Mouse (Mus musculus): Measurements from ENCODE around the gene Pnpla3. TPM values are rescaled to one million over a fixed set of nuclear protein-coding genes. Genes with fewer than 3 reads are reported as not detected.
A peak's percentile ranks its signal among the peaks of the same experiment; 100 is the strongest.

The Pnpla3 gene
- polyA plus RNA-seq, 1 experiment from 2014 or later: 0.68 TPM

- Histone ChIP-seq H3K4me1 (peaks cover 58% of the 10 kb centered on the region), H3K9me3 (no peaks in the 10 kb centered on the region), H3K27me3 (ENCODE audit: insufficient read depth, poor library complexity, severe bottlenecking) (no peaks in the 10 kb centered on the region), H3K4me3 (no peak overlapping the region), H3K27ac (no peak overlapping the region; the same call in 1 of the 2 replicates), H3K36me3 (peaks cover 62% of the 10 kb centered on the region)
- 89% methylated on average over 2 of the region's 2 CpGs for WGBS
- DNase-seq (ENCODE audit: low spot score): no peak
These were observed 45.1 kb downstream of the Pnpla3 start for GRCm38 (mm10) chr15:84212756-84213105.

- 84% methylated on average over 6 of the region's 6 CpGs for whole genome bisulfite sequencing
- Histone ChIP-seq H3K4me3 (no peak overlapping the region), H3K27ac (no peak overlapping the region; the same call in 1 of the 2 replicates), H3K4me1 (peaks cover 63% of the 10 kb centered on the region), H3K9me3 (no peaks in the 10 kb centered on the region), H3K36me3 (peaks cover 59% of the 10 kb centered on the region), H3K27me3 (ENCODE audit: insufficient read depth, poor library complexity, severe bottlenecking) (no peaks in the 10 kb centered on the region)
- no peak for DNase-seq (ENCODE audit: low spot score)
These were observed 45.6 kb downstream of the Pnpla3 start for GRCm38 (mm10) chr15:84213162-84213739.

GRCm38 (mm10) chr15:84214476-84214875 lies 46.8 kb downstream of the Pnpla3 start:
- peaks cover 75% of the 10 kb centered on the region for H3K4me1 ChIP-seq
- no peaks in the 10 kb centered on the region for H3K27me3 ChIP-seq (ENCODE audit: insufficient read depth, poor library complexity, severe bottlenecking)
- 71% methylated on average over 7 of the region's 7 CpGs for WGBS
- no peak for DNase-seq (ENCODE audit: low spot score)
- H3K9me3 ChIP-seq: no peaks in the 10 kb centered on the region
- 0 out of 2 replicates have a peak overlapping the region, but pooled peaks have one; percentile 30 for H3K27ac ChIP-seq
- H3K36me3 ChIP-seq: peaks cover 48% of the 10 kb centered on the region
- H3K4me3 ChIP-seq: no peak overlapping the region

- no peak overlapping the region for H3K4me3 ChIP-seq
- no peak for DNase-seq (ENCODE audit: low spot score)
- 78% methylated on average over 2 of the region's 2 CpGs for WGBS
- peaks cover 72% of the 10 kb centered on the region for H3K4me1 ChIP-seq
- no peaks in the 10 kb centered on the region for H3K27me3 ChIP-seq (ENCODE audit: insufficient read depth, poor library complexity, severe bottlenecking)
- H3K27ac ChIP-seq: no peak overlapping the region
- no peaks in the 10 kb centered on the region for H3K9me3 ChIP-seq
- H3K36me3 ChIP-seq: peaks cover 41% of the 10 kb centered on the region
These were observed 47.6 kb downstream of the Pnpla3 start for GRCm38 (mm10) chr15:84215273-84215672.

- Histone ChIP-seq H3K27ac (peak overlapping the region; percentile 69), H3K9me3 (no peaks in the 10 kb centered on the region), H3K36me3 (peaks cover 33% of the 10 kb centered on the region), H3K4me1 (peaks cover 69% of the 10 kb centered on the region), H3K27me3 (ENCODE audit: insufficient read depth, poor library complexity, severe bottlenecking) (no peaks in the 10 kb centered on the region), H3K4me3 (no peak overlapping the region)
- DNase-seq (ENCODE audit: low spot score): no peak
These were observed 48.4 kb downstream of the Pnpla3 start for GRCm38 (mm10) chr15:84216026-84216425.

- peaks cover 69% of the 10 kb centered on the region for H3K4me1 ChIP-seq
- H3K27me3 ChIP-seq (ENCODE audit: insufficient read depth, poor library complexity, severe bottlenecking): no peaks in the 10 kb centered on the region
- H3K27ac ChIP-seq: peak overlapping the region; percentile 69
- H3K9me3 ChIP-seq: no peaks in the 10 kb centered on the region
- WGBS: 28% methylated on average over 7 of the region's 7 CpGs
- H3K36me3 ChIP-seq: peaks cover 28% of the 10 kb centered on the region
- H3K4me3 ChIP-seq: no peak overlapping the region
- DNase-seq (ENCODE audit: low spot score): no peak
These were observed 48.9 kb downstream of the Pnpla3 start for GRCm38 (mm10) chr15:84216461-84217084.

- 36% methylated on average over 23 of the region's 23 CpGs for WGBS
- H3K27me3 ChIP-seq (ENCODE audit: insufficient read depth, poor library complexity, severe bottlenecking): no peaks in the 10 kb centered on the region
- H3K4me1 ChIP-seq: peaks cover 66% of the 10 kb centered on the region
- no peak for DNase-seq (ENCODE audit: low spot score)
- peak overlapping the region; percentile 82 for H3K27ac ChIP-seq
- no peak overlapping the region for H3K4me3 ChIP-seq
- H3K9me3 ChIP-seq: no peaks in the 10 kb centered on the region
- peaks cover 17% of the 10 kb centered on the region for H3K36me3 ChIP-seq
These were observed 50.5 kb downstream of the Pnpla3 start for GRCm38 (mm10) chr15:84217969-84218782.

- DNase-seq (ENCODE audit: low spot score): no peak
- Histone ChIP-seq H3K9me3 (no peaks in the 10 kb centered on the region), H3K27me3 (ENCODE audit: insufficient read depth, poor library complexity, severe bottlenecking) (no peaks in the 10 kb centered on the region), H3K4me3 (no peak overlapping the region; the same call in 1 of the 2 replicates), H3K36me3 (peaks cover 11% of the 10 kb centered on the region), H3K27ac (peak overlapping the region; percentile 82), H3K4me1 (peaks cover 67% of the 10 kb centered on the region)
- 25% methylated on average over 9 of the region's 9 CpGs for WGBS
These were observed 51.2 kb downstream of the Pnpla3 start for GRCm38 (mm10) chr15:84218783-84219271.

GRCm38 (mm10) chr15:84221539-84221938 lies 53.9 kb downstream of the Pnpla3 start:
- no peak overlapping the region for H3K27ac ChIP-seq
- 80% methylated on average over 5 of the region's 5 CpGs for WGBS

GRCm38 (mm10) chr15:84223423-84223822 lies 55.8 kb downstream of the Pnpla3 start:
- no peak for DNase-seq (ENCODE audit: low spot score)
- Histone ChIP-seq H3K9me3 (no peaks in the 10 kb centered on the region), H3K27ac (peak overlapping the region; percentile 13; the same call in 1 of the 2 replicates), H3K4me1 (peaks cover 41% of the 10 kb centered on the region), H3K36me3 (no peaks in the 10 kb centered on the region), H3K4me3 (no peak overlapping the region), H3K27me3 (ENCODE audit: insufficient read depth, poor library complexity, severe bottlenecking) (no peaks in the 10 kb centered on the region)
- WGBS: 28% methylated on average over 6 of the region's 6 CpGs

More at GRCm38 (mm10) chr15:84221539-84221938, 53.9 kb downstream of the Pnpla3 start:
- no peak overlapping the region for H3K4me3 ChIP-seq
- H3K27me3 ChIP-seq (ENCODE audit: insufficient read depth, poor library complexity, severe bottlenecking): no peaks in the 10 kb centered on the region
- no peak for DNase-seq (ENCODE audit: low spot score)
- no peaks in the 10 kb centered on the region for H3K36me3 ChIP-seq
- H3K4me1 ChIP-seq: peaks cover 54% of the 10 kb centered on the region
- H3K9me3 ChIP-seq: no peaks in the 10 kb centered on the region

- DNase-seq (ENCODE audit: low spot score): no peak
- H3K27ac ChIP-seq: no peak overlapping the region
- H3K36me3 ChIP-seq: no peaks in the 10 kb centered on the region
- H3K4me3 ChIP-seq: no peak overlapping the region
- H3K9me3 ChIP-seq: no peaks in the 10 kb centered on the region
- H3K27me3 ChIP-seq (ENCODE audit: insufficient read depth, poor library complexity, severe bottlenecking): no peaks in the 10 kb centered on the region
- 45% methylated on average over 10 of the region's 10 CpGs for WGBS
- peaks cover 29% of the 10 kb centered on the region for H3K4me1 ChIP-seq
These were observed 57.1 kb downstream of the Pnpla3 start for GRCm38 (mm10) chr15:84224779-84225178.

- Histone ChIP-seq H3K36me3 (no peaks in the 10 kb centered on the region), H3K9me3 (no peaks in the 10 kb centered on the region), H3K27me3 (ENCODE audit: insufficient read depth, poor library complexity, severe bottlenecking) (no peaks in the 10 kb centered on the region), H3K4me1 (peaks cover 47% of the 10 kb centered on the region), H3K27ac (no peak overlapping the region), H3K4me3 (no peak overlapping the region)
- 85% methylated on average over 15 of the region's 15 CpGs for WGBS
- no peak for DNase-seq (ENCODE audit: low spot score)
These were observed 59.3 kb downstream of the Pnpla3 start for GRCm38 (mm10) chr15:84226918-84227317.

- 6% methylated on average over 5 of the region's 5 CpGs for WGBS
- Histone ChIP-seq H3K4me3 (peak overlapping the region; percentile 82), H3K9me3 (no peaks in the 10 kb centered on the region), H3K27me3 (ENCODE audit: insufficient read depth, poor library complexity, severe bottlenecking) (no peaks in the 10 kb centered on the region), H3K4me1 (peaks cover 50% of the 10 kb centered on the region), H3K36me3 (peaks cover 15% of the 10 kb centered on the region), H3K27ac (peak overlapping the region; percentile 95)
- DNase-seq (ENCODE audit: low spot score): no peak
These were observed 63.0 kb downstream of the Pnpla3 start for GRCm38 (mm10) chr15:84230661-84231060.
